Mouse (Mus musculus): ENCODE results near the gene Kansl1l. TPM values are rescaled to one million over a fixed set of nuclear protein-coding genes. Genes with fewer than 3 reads are reported as not detected.

The Kansl1l gene
- total and polyA plus RNA-seq, 3 experiments: 1.8 to 1.9 TPM; not detected in 1

Other genes with a start within 250 kb of the Kansl1l start
- gene Rpe, start 116.7 kb downstream of the Kansl1l start, total RNA-seq (2012; rRNA removed): 27.0 and 31.8 TPM in 2 replicates
- 10 to 100 TPM in 1 of 2 experiments, not detected in 1; 32.2 TPM for gene Rpe, start 116.7 kb downstream of the Kansl1l start, polyA plus RNA-seq (2012; ENCODE audit: insufficient read depth in 1 of 2, insufficient read length in 2 of 2, low read depth in 1 of 2, low replicate concordance in 2 of 2, missing spikeins in 1 of 2)
- gene Acadl, start 45.7 kb upstream of the Kansl1l start, total RNA-seq (2012; rRNA removed): 0.07 and 0.12 TPM in 2 replicates
- under 1 TPM in 1 of 2 experiments, not detected in 1; 0.32 TPM for gene Acadl, start 45.7 kb upstream of the Kansl1l start, polyA plus RNA-seq (2012; ENCODE audit: insufficient read depth in 1 of 2, insufficient read length in 2 of 2, low read depth in 1 of 2, low replicate concordance in 2 of 2, missing spikeins in 1 of 2)
- not detected in 2 replicates for gene Myl1, start 127.8 kb upstream of the Kansl1l start, total RNA-seq (2012; rRNA removed)
- not detected for gene Myl1, start 127.8 kb upstream of the Kansl1l start, polyA plus RNA-seq (2012; ENCODE audit: insufficient read depth in 1 of 2, insufficient read length in 2 of 2, low read depth in 1 of 2, low replicate concordance in 2 of 2, missing spikeins in 1 of 2)
- 29.3 and 32.2 TPM in 2 replicates for gene Lancl1, start 221.3 kb upstream of the Kansl1l start, total RNA-seq (2012; rRNA removed)
- gene Lancl1, start 221.3 kb upstream of the Kansl1l start, polyA plus RNA-seq (2012; ENCODE audit: insufficient read depth in 1 of 2, insufficient read length in 2 of 2, low read depth in 1 of 2, low replicate concordance in 2 of 2, missing spikeins in 1 of 2): 10 to 100 TPM in 1 of 2 experiments, not detected in 1; 50.3 TPM

All from MEL (cell line).